Mouse (Mus musculus): ENCODE measurements at regions not wholly inside any gene's neighbourhood (a gene's known extent, or its start where the extent isn't known, plus 50 kb on each side); places are given as distances from the start of the nearest gene placed in this dataset.

DNA sequence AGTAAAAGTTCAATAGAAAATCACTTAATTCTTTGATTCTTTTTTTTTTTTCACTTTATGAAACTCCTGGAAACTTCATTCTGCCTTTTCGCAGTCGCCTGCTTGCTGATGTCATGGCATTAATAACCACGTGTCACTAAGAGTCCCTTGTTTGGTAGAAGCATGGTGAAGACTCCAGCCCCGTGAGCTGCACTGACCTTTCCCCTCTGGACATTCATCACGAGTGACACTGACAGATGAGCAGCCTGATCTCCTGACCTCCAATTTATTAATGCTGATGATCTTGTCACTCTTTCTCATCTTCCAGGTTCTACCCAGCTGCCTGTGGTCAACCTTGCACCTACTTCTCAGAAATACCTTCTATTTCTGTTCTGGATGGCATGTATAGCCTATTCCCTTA, 867.1 kb upstream of the Slit2 start:
- no peak for DNase-seq

DNA sequence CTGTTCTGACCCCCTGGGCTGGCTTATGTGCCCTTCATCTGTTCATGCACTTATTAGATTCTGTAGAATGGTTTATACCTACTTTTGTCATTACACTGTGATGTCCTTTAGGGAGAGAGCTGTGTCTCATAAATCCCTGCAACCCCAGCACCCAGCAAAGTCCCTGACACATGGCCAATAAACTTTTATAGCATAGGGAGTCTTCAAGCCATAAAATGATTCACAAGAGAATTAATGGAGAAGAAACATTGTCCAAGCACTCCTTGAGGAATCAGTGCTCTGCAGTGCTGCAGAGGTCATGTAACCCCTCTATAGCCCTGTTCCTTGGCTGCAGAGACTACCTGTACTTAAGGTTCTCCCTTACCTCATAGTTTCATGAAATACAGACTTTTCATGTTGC, 887.2 kb upstream of the Slit2 start:
- no peak for DNase-seq

DNA sequence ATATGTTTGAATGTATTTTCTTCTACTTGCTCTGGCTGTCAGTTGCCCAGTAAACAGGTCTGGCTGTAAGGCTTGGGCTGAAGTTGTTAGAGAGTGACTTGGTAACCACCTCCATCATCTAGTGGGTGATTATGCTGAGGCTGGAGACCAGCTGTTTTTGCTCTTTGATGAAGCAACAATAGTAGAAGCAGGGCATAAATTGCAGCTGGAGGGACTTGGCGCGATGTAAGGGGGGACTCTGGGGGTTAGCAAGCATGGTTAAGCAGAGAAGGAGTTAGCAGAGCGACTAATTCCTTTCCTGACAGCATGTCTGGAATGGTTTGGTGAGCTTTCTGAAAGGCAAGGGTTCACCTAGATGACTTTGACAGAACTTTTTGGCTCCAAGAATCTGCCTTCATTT, 930.0 kb upstream of the Slit2 start:
- no peak for DNase-seq

DNA sequence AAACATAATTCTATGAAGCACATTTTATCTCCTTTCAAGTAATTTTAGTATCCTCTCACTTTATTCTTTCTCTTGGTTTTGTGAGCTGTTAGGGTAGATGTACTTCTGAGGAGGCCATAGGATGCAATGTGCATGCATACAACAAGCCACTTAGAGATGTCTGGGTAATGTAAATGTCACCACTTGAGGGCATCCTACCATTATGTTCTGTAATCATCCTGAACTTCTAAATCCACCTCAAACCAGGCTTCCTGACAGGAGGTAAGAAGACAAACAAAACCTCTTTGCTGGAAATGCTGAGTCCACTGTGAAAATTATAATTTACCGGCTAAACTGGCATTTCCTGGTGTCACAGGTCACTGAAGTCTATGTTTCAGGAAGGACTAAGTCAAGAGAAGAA, 946.2 kb upstream of the Slit2 start:
- no peak for DNase-seq

DNA sequence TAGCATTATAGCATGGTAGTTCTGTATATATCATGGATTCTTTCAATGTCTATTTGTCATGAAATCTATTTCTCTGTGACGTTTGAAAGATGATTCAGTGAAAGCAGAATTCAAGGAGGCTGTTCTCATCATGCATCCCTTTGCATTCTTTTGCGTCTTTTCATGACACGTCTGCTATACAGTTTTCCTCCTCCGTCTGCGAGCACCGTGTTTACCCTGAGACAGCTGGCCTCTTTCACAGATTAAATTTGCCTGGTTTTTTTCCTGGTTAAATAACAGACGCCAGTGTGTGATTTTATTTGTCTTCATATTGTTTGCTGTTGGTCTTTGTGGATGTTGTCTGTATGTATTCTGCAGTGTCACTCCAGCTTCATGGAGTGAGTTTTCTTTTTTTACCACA, 948.9 kb upstream of the Slit2 start:
- DNase-seq, result no peak

DNA sequence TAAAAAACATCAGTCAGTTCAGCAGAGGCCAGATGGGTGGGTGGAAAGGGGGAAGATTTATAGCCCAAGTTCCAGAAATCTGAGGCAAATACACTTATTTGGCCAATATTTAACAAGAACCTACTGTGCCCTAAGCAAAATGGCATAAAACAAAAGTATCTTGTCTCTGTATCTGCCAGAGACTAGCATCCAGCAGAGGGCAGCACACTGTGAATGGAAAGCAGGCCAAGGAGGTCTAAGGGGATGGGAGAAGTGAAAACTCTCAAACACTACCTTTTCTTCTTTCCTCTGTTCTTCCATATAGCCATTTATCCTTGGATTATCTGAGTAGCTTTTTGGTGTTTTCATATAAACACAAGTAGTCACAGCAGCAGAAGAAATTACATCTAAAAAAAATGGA, 968.6 kb upstream of the Slit2 start:
- peak; percentile 64 for DNase-seq

DNA sequence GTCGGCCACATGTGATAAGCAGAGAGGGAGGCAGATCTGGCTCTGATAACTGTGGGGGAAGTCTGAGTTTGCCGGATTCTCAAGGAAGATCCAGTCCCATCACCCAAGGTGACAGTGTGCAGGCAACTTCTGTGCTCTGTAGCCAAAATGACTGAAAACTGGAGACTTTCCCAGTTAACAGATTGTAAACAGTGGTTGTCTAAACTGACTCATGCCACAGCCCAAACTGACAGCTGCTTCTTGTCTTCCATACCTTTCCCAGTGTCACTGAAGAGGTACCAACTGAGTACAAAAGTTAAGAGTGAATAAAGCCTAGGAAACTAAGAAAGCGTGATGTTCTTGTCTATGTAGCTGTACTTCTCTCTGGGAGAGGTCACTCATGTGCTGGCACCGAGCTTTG, 990.4 kb upstream of the Slit2 start:
- no peak for DNase-seq

DNA sequence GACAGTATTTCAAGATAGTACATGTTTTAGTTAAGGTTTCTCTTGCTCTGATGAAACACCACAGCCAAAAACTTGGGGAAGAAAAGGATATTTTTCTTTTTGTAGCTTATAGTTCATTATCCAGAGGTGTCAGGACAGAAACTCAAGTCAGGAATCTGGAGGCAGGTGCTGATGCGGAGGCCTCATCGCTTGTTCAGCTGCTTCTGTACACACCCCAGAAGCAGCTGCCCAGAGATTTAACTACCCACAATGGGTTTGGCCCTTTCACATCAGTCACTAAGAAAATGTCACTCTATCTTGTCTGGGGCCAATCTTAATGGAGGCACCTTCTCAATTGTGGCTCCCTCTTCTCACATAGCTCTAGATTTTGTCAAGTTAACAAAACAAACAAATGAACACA, 996.4 kb upstream of the Slit2 start:
- DNase-seq, result no peak

DNA sequence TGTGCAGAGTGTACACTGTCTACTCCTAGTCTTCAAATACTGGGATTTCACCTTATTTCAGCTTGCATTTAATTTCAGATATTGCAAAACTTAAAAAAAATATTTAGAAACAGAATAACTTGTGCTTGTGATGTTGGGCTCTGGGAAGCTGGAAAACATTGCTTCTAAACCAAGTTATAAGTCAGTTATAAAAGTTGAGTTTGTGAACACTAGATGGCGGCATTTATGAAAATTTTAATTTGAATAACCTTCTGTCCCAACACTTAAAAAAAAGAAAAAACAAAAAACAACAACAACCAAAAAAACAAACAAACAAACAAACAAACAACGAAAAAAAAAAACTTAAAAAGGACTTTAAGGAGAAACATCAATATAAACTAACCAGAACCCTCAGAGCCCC, 1002.6 kb upstream of the Slit2 start:
- no peak for DNase-seq

DNA sequence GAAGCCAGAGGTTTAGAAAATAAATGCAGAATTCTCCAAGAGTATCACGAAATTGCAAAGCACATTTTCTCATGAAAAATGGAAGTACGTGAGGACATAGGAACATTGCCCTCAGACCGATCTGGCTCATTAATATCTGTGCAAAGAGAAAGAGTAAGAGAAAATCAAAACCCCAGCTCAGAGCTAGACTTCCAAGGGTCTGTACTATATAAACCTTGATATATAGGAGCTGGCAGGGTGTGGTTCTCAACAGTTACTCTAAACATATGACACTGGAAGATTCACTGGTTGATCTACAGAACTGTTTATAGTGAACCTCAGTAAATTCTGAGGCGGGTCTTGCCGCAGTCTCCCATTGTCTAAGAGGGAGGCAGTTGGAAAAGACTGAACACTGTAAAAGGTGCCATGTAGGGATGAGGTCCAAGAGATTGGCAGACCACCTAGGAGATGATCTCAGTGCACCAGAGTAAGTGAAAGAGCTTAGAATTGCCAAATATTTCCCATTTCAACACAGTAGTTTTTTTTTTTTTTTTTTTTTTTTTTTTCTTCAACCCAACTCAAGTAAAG, 1014.0 kb upstream of the Slit2 start:
- DNase-seq, result no peak

DNA sequence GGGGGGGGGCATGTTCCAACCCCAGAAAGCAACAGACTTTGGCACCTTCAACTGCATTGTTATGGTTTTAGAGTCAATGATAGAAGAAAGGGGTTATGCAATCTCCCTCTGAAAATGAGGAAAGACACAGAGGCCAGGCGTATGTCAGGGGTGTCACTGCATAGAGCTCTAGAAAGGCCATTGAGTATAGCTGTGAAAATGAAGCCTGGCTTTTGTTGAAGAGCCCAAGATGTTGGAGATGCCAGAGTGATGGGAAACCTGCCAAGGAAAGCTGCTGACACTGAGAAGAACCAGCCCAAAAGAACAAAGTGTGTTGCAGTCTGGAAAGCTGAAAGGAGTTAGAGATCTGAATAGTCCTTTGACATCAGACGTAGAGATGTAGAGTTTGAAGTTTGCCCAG, 1022.2 kb upstream of the Slit2 start:
- no peak for DNase-seq

DNA sequence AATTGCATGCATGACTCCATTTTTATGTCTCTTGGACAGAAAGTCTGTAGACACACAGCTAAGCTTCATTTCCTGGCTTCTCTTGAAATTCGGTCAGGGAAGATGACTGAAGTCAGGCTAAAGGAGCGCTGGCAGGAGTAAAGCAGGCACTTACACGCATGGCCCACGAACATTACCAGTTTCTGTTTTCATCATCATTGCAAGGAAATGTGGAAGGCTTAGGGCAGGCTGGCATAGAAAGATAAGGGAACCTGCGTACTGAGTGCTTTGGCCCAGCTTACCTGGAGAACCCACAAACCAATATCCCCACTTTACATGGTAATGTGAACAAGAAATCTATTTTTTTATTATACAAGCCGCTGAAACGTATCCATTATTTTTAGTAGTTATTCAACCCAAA, 1056.6 kb upstream of the Slit2 start:
- DNase-seq, result no peak

DNA sequence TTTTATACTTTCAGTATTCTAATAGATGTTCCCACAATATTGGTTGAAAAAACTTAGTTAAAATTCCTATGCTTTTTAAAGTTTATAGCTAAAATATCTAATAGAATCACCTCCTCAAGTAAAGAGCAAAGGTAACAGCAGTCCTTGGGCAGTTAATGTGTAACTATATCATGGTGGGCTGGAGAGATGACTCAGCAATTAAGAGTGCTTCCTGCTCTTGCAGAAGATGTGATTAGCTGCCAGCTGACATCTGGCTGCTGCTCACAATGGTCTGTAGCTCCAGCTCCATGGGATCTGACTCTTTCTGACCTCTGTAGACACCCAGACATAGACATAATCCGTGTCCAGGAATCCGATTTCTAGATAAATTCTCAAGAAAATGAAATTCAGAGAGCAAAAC, 1044.5 kb upstream of the Lcorl start:
- DNase-seq, result no peak

DNA sequence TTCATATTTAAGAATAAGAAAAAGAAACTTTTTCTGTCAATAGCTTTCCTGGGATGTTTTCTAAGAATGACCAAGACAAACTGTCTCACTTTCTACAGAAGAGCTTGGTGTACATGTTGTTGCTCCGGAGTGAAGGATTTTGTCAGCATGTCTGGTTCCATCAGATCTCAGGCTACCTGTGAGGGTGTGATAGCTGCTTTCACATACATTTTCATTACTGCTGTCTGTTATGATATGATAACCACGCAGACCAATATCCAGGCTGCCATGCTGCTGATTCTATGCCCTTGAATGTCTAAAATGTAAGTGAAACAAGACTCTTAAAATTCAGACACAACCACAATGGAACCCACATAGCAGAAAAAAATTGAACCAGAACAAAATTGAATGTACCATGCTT, 1036.6 kb upstream of the Lcorl start:
- DNase-seq, result no peak

DNA sequence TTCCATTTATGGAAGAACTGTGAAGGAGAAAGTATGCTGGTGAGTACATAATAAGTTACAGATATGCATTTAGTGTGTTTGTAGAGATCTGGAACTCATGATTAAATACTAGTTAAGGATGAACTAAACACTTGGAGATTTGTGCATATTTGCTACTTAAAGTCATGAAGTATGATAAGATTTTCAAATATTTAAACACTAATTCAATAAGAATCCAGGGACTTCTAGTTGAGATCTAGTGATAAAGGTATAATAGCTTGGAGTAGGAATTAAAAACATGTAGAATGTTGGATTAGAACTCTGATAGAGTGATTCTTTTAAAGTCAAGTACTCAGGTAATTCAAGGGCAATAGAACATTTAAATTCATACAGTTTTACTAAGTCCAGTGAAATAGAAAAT, 1026.5 kb upstream of the Lcorl start:
- no peak for DNase-seq

DNA sequence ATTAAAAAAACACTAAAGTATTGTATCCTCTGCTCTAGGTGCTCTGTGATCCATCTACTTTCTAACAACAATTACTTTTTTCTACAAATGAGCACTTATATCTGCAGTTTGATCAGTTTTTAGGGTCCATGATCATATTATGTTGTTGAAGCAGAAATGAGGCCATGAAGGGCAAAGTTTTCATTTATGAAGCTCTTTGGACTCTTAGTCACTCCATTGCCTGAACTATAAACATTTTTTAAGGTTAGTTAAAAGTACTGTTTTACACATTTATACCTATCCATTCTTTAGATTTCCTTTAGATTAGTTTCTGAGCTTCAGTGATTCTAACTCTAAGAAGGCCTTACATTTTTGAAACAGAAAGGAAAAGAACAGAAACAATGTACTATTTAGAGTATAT, 999.4 kb upstream of the Lcorl start:
- no peak for DNase-seq

DNA sequence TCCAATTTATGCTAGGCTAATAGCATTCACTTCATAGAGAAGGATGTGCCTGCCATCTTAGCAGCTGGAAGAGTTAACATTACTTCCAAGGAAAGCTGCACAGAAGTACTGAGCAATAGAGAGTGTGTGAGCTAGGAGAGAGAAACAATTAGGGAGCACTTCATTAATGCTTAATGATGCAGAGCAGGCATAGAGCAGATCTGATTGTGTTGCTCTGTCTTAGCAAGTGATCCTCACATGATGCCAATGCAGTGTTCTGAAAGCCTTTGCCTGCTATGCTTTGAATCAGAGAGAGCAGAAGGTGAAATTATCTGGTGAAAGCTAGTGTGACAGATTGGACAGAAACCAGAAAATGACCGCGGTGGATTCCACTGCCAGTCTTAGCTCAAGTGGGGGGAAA, 987.8 kb upstream of the Lcorl start:
- no peak for DNase-seq

DNA sequence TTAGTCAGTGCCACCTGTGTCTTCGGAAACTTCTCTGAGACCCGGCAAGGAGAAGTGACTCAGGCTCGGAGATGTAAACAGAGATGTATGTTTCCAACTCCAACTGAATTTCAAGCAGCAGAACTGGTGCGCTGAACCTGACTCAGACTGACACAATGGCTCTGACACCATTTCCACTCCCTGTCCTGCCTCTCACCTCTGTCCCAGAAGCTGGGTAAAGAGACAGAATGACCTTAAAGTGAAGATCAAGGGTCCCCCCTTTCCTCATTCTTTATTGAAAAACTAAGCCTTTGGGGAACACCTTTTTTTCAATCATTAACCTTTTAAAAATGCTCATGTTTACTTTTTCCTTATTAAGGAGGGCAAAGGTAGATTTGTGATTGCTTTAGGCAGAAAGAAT, 979.4 kb upstream of the Lcorl start:
- DNase-seq, result no peak

DNA sequence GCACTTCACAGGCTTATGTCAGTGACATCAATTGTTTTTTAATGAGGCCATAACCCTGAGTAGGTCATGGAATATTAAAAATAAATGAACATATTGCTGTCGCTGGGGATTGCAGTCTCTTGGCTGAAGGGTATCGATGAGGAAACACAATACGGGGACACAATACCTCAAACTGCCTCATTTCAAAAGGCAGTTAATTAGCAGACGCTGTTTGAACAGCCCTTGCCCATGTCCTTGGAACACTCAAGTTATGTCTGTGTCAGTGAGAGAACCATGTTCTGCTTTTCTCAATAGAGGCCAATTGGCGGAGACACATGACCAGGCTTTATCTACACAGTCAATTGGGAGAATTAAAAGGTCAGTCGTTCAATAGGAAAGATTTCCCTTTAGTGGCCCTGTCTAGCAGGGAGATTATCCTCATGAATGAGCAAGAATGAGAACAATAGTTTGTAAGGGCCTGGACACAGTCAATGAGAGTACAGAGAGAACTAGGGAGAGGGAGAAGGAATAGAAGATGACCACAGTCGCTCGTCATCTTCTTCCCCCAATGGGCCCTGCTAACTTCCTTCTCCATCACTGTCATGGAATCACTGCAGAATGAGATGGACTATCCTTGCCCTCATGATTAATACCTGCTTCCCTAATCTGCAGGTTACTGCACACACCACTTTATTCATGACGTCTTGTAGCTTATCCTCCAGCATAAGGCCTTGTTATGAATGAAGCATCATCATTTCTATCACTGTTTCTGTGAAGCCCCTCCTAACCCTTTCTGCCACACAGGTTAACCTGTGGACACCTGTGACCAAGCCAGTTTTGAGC, 973.6 kb upstream of the Lcorl start:
- DNase-seq, result no peak

DNA sequence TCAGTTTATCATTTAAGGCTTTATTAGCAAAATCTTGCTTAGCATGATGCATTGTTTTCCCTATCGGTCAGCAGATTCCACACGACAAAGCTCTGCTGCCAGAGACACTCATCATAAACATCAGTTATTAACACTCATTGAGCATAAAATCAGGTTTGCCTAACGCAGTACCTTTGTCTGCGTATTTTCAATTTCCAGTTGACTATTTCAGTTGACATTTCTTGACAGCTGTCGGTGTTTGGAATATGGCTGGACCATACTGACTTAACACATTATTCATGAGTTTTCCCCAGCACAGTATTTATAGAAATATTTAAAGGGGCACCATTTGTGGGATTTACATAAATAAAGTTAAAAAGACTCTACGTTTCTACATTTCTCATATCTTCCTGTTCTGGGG, 972.7 kb upstream of the Lcorl start:
- no peak for DNase-seq

DNA sequence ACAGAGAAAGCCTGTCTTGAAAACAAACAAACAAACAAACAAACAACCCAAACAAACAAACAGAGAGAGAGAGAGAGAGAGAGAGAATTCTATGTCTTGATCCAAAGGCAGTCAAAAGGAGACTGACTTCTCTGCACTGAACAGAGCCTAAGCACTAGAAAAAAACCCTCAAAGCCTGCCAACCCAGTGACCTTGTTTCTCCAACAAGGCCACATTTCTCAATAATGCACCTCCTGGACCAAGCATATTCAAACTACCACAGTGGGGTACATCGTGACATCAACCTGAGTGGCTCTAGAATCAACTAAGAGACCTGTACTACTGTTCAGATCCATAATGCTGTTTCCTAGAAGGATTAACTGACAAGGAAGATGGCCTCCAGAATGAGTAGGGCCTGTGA, 969.0 kb upstream of the Lcorl start:
- DNase-seq, result no peak

DNA sequence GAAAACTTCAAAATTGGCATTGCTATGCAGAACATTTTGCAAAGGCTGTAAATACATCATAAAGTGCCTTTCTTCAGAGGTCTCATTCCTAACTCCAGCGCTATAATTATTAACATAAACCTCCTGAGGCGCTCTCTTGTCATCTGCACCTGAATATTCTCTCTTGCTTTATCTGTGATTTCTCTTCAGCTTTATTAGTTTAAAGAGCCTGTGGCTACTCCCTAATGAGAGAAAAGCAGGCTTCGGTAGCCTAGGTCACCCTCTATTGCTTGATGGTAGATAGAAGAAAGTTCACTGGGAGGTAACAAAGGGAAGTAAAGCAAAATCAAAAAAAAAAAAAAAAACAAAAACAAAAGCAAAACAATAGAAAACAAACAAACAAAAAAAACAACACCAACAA, 967.5 kb upstream of the Lcorl start:
- DNase-seq, result no peak

DNA sequence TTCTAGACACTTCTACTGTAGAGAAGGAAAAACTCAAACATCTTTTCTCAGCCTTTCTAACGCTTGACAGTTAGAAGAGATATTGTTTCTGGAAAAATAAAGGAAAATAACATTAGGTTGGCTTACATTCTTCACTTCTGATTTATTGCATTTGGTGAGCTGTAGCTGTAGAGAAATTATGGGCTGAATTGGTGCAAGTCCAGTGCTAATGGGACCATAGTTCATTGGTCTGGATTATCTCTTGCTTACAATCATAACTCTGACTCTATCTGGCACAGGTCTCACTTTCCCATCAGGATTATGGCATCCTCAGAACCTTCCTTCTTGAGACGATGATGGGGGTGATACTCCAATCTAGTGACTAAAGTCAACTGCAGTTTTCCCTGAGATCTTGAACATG, 937.7 kb upstream of the Lcorl start:
- no peak for DNase-seq

DNA sequence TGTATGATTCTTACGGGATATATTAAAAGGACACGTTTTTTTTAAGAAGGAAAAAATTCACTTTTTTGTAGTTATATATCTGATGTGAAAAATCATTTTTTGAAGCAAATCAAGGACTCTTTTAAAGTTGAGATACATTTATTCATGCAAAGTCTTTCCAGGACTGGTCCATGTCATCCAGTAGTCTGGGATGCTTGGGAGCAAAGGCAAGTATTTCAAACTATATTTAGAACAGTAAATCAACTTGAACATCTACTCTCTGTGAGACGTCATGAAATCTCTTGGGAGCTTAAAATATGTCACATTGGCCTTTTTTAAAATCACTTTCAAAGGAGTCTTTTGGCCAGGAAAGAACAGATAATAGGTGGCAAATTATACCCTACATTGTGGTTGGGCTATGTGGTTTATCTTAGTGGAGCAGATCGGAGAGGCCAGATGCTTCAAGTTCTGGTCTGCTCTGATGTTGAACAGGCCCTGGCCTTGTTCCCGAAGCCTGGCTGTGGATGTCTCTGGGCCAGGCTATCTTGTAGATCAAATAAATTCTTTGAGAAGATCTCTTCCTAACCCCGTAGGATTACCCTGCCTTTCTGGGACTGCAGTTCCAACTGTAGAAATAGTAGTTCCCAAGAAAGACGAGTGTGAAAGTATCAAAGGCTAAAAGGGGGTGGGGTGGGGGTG, 936.8 kb upstream of the Lcorl start:
- DNase-seq, result no peak

DNA sequence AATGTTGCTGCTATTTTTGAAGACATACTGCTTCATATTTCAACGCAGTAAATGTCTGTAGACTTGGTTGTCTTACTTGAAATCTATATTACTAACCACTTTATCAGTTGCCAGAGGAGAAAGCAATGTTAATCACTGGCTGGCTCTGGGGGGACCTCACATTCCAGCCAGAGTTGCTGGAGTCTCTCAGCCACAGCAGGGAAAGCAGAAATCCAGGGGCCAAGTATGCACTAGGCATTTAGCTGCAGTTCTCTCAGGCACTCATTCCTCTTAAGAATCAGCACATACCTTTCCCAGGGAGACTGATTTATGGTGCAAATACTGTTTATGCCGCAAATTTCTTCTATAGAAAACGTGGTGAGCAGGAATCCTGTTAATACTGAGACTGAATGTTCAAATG, 933.6 kb upstream of the Lcorl start:
- DNase-seq, result no peak
